Mouse (Mus musculus) frontal cortex, postnatal 25 days (tissue): ENCODE measurements around the gene Cd2.

Source experiments
- DNase-seq, 2 experiments: peaks; one replicate each; pipeline ENCODE4 v3.0.0; 2022; ENCODE audit warnings: low spot score in 2 of 2

The Cd2 gene

DNA sequence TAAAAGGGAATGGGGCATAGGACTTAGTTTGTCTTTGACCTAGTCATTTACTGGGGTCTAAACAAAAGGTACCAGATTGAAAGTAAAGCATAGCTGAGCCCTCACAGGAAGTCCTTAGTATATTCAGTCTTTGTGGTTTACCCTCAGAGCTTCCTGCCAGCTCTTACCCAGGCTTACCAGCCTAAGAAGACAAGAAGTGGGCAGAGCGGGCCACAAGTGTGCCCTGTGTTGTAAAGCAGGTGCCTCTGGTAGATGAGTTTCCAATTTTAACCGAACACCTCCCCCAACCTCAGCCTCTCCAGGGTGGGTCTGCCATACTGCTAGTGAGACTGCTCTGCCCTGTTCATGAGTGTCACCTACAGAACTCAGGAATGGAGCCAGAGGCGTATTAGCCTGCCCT, 12.9 kb downstream of the Cd2 start:
- DNase-seq = no peak

- no peak for DNase-seq
Observed at GRCm38 (mm10) chr3:101274041-101274770, 13.5 kb downstream of the Cd2 start.

- no peak for DNase-seq
Observed at GRCm38 (mm10) chr3:101272166-101272565, 15.6 kb downstream of the Cd2 start.

DNA sequence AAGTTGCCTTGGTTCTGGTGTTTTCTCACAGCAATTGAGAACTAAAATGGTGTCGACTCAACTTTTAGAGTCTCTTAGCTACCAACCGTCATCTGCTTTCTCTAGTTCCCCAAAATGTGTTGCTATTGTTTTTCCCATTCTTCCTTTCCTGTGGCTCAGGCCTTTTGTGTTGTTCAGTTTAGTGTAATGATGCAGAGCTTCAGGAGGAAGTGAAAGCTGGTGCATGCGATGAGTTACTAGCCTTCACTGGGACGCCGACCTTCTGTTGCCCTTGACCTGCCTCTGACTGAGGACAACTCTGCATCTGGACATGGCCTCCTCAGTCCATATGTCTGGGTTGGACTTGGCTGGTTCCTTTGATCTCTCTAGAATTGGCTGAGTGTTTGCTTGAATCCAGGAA, 16.9 kb downstream of the Cd2 start:
- no peak for DNase-seq

- DNase-seq = no peak
Observed at GRCm38 (mm10) chr3:101268361-101268760, 19.4 kb downstream of the Cd2 start.

DNA sequence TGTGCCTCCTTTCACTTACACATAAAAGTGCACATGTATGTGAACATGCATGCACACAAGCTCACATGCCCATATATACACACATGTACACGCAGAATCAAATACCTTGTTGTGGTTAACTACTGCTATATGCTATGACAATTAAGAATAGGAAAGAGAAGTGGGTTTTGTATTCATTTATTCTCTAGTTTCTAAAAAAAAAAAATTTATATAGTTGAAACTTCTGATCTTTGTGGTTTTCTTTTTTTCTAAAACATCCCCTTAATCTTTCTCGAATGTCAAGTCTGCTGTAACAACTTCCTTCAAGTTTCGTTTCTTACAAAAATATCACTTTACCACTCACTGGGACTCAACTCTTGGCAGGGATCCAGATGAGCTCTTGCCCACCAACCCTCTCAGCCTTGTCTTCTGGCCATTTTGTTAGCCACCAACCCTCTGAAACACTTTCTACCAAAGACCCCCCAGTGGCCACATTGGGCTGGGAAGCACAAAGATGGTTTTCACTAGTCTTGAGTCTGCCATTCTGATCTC, 22.1 kb downstream of the Cd2 start:
- DNase-seq = no peak

GRCm38 (mm10) chr3:101258976-101259375, 28.8 kb downstream of the Cd2 start:
- DNase-seq = no peak

DNA sequence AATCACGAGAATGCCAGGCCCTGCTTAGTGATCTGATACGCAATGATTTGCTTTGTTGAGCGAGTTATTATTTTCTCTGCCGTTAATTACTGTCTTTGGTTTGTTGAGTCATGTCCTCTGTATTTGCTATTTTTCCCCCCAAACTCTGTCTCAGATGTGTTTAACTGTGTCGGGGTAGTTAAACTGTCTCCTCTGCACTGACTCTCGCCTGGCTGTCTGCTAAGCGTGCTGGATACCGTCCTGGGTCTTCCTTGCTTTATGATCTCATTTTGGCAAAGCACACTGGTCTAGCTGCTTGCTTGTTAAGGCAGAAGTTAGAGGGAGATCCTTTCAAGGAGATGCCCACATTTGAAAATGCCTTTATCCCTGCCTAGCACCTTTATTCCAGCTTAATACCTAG, 31.6 kb downstream of the Cd2 start:
- no peak for DNase-seq

DNA sequence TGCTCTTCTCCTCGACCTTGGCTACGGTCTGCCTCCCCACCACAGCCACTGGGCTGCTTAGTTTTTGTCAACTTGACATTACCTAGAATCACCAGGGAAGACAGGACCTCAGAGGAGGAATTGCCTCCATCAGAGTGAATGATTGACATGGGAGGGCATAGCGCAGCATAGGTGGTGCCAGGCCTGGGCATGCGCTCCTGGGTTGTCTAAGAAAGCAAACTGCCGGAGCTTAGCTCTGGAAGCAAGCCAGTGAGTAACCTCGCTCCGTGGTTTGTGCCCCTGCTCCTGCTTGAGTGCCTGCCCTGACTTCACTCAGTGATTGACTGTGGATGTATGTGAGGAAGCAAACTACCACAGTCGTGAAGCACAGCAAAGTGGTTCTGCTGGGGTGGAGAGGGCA, 35.6 kb downstream of the Cd2 start:
- DNase-seq = no peak

- no peak for DNase-seq
Observed at GRCm38 (mm10) chr3:101249846-101250245, 37.9 kb downstream of the Cd2 start.

DNA sequence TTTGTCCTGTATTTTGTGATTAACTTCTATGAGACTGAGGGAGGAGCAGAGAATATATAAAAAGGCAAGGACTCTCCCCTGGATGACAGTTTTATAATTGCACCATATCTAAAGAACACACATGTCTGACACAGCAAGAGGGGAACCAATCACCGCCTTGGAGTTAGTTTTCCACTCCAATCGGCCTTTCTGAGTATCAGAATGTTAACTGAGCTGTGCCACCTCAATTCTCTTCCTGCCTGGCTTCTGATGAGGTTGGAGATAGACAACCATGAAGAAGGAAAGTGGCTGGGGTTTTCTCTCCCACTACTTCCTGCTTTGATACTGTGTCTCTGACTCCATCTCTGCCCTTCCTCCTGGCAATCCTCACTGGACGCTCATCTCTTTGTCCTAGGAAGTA, 42.5 kb downstream of the Cd2 start:
- no peak for DNase-seq

GRCm38 (mm10) chr3:101243002-101243401, 44.7 kb downstream of the Cd2 start:
- no peak for DNase-seq

- DNase-seq = no peak
Observed at GRCm38 (mm10) chr3:101241866-101242265, 45.9 kb downstream of the Cd2 start.

DNA sequence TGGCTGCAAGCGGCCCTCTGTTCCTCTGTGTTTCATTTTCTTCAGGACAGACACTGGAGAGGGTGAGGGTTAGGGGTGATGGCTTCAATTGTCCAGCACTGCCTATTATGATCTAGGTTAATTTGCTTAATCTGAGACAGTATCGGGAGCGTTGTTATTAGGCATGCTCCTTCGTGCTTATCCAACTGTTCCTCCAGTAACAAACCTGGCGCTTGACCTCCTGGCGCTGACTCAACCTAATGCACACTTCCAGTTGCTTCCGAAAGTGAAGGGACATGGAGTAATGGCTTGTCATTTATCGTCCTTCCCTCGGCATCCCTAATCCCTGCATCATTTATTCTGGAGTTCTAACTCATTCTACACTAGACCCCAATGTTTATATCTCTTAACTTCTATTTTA, 46.9 kb downstream of the Cd2 start:
- DNase-seq = no peak

DNA sequence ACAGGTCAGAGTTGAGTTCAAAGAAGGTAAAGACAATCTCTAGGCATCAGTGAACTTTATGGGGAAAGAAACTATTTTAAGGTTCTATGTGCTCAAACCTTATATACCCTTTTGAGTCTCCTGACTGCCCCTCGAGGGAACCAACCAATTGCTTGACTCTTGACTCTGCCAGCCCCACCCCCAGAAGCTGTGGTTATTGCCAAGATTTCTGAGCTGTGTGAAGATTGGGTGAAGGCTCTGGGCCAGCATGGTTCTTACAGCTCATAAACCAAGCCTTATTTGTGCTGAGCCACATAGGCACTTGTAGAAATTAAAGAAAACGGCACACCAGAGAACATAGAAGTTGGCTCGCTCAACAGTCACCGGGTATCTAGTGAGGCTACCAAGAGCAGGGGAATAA, 48.5 kb downstream of the Cd2 start:
- DNase-seq = no peak

DNA sequence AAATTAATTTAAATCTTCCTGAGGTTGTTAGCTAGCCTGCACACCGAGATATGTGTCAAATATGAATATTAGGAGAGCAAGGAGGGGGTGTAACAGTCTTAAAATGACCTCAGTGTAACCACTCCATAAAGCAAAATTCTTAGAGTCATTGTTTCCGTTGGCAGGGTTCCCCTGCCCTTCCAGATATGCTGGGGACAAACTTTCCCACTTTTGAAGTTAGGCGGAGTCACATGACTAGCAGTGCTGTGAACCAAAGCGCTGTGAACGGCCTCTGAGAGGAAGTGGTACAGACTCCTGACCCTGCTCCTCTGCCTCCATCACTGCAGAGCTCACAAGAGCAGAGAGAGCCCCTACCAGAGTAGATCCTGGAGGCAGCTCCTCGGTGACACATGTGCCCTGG, 49.0 kb downstream of the Cd2 start:
- no peak for DNase-seq

- no peak for DNase-seq
Observed at GRCm38 (mm10) chr3:101236995-101237808, 50.5 kb downstream of the Cd2 start.

- no peak for DNase-seq
Observed at GRCm38 (mm10) chr3:101236261-101236660, 51.5 kb downstream of the Cd2 start.

DNA sequence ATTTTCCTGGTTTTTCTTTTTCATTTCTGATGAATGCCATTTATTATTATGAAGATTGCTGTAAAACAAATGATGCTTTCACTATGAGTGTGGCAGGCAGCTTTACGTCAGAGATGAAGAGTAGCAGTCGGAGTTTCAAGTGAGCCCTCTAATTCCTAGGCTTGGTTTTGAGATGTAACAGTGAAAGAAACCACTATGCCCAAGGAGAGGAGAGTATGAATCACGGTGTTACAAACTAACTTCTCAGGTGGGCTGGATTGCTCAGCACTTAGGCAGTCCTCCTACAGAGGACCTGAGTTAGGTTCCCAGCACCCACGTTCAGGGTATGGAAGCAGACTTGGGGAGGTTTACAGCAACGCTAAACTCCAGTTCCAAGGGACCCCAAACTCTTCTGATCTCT, 52.4 kb downstream of the Cd2 start:
- DNase-seq = no peak

DNA sequence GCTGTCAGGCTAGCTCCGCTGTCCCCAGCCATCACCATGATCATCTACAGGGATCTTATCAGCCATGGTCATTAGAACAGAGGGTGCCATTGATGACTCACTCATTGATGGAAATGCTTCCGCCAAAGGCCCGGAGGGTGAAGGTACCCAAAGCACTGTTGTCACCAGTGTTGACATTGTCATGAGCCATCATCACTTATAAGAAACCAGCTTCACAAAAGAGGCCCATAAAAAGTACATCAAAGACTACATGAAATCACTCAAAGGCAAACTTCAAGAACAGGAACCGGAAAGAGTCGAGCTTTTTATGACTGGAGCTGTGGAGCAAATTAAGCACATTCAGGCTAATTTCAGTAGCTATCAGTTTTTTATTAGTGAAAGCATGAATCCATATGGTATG, 54.3 kb downstream of the Cd2 start:
- DNase-seq = no peak

DNA sequence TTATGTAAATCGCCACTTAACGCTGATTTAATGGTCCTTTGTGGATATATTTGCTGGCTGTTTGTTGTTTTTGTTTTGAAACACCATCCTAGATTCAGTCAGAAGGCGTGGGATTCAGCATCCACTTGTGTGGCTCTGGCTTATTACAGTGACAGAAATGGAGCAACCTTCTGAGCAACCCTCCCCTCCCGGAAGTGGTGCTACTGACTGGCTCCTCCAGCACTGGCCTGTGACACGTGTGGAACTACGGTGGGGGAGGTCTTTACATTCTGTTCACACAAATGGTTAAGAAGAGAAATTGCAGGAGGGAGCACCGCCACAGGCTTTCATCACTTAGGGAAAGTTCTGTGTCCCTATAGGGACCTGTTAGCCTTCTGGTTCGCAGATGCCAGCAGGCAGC, 55.2 kb downstream of the Cd2 start:
- DNase-seq = no peak

GRCm38 (mm10) chr3:101230201-101230600, 57.5 kb downstream of the Cd2 start:
- no peak for DNase-seq

DNA sequence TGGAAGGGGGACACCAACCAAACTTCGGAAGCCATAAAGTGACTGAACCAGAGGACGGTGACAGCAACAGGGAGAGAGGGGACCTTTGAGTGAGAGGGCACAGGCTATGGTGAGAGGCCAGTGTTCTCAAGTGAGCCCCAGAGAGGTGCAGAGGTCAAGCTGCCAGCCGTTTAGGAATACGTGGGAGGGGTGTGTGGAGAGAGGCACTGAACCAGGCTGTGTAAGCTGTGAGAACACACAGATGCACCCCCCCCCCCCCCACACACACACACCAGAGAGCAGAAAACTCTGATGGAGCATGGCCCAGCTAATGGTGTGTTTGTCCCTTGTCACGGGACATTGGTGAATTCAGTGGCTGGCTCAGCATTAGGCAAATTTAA, 58.2 kb downstream of the Cd2 start:
- no peak for DNase-seq
